Mouse (Mus musculus): ENCODE measurements around the gene Ckap4. TPM values are rescaled to one million over a fixed set of nuclear protein-coding genes. Genes with fewer than 3 reads are reported as not detected.
"Not testable (repeated sequence)": the region's sequence is repeated elsewhere in the genome, so short reads cannot be mapped to it uniquely, and the experiment has no call there.

Gene Ckap4
- total RNA-seq, 2 experiments from 2014 or later = 122 to 138 TPM

GRCm38 (mm10) chr10:84549920-84550293, 16.0 kb upstream of the Ckap4 start:
- no peak for DNase-seq (ENCODE audit: low spot score in 2 of 2)

GRCm38 (mm10) chr10:84549146-84549919, 15.5 kb upstream of the Ckap4 start:
- no peak for DNase-seq (ENCODE audit: low spot score in 2 of 2)

GRCm38 (mm10) chr10:84544841-84545610, 11.2 kb upstream of the Ckap4 start:
- no peak for DNase-seq (ENCODE audit: low spot score in 2 of 2)

- DNase-seq (ENCODE audit: low spot score in 2 of 2) = no peak
Observed at GRCm38 (mm10) chr10:84542802-84543658, 9.2 kb upstream of the Ckap4 start.

- DNase-seq (ENCODE audit: low spot score in 2 of 2) = no peak
Observed at GRCm38 (mm10) chr10:84539651-84540050, 5.8 kb upstream of the Ckap4 start.

- no peak for DNase-seq (ENCODE audit: low spot score in 2 of 2)
Observed at GRCm38 (mm10) chr10:84535859-84536258, 2.0 kb upstream of the Ckap4 start.

GRCm38 (mm10) chr10:84535458-84535857, 1.6 kb upstream of the Ckap4 start:
- DNase-seq (ENCODE audit: low spot score in 2 of 2) = no peak

GRCm38 (mm10) chr10:84532911-84533882, 665 bp downstream of the Ckap4 start:
- DNase-seq (ENCODE audit: low spot score in 2 of 2) = peak; percentile 55 to 76

GRCm38 (mm10) chr10:84532191-84532889, 1.5 kb downstream of the Ckap4 start:
- DNase-seq (ENCODE audit: low spot score in 2 of 2) = peak in 1 of 2 experiments; percentile 59

- DNase-seq (ENCODE audit: low spot score in 2 of 2) = no peak
Observed at GRCm38 (mm10) chr10:84531576-84531975, 2.3 kb downstream of the Ckap4 start.

- no peak for DNase-seq (ENCODE audit: low spot score in 2 of 2)
Observed at GRCm38 (mm10) chr10:84530388-84530787, 3.5 kb downstream of the Ckap4 start.

- DNase-seq (ENCODE audit: low spot score in 2 of 2) = no peak
Observed at GRCm38 (mm10) chr10:84527631-84528030, 6.2 kb downstream of the Ckap4 start.

- DNase-seq (ENCODE audit: low spot score in 2 of 2) = no peak
Observed at GRCm38 (mm10) chr10:84527070-84527469, 6.8 kb downstream of the Ckap4 start.

- no peak for DNase-seq (ENCODE audit: low spot score in 2 of 2)
Observed at GRCm38 (mm10) chr10:84526488-84526887, 7.4 kb downstream of the Ckap4 start.

- no peak for DNase-seq (ENCODE audit: low spot score in 2 of 2)
Observed at GRCm38 (mm10) chr10:84523682-84524081, 10.2 kb downstream of the Ckap4 start.

GRCm38 (mm10) chr10:84516414-84516927, 17.4 kb downstream of the Ckap4 start:
- DNase-seq (ENCODE audit: low spot score in 2 of 2) = peak in 1 of 2 experiments; percentile 45

GRCm38 (mm10) chr10:84515980-84516379, 17.9 kb downstream of the Ckap4 start:
- DNase-seq (ENCODE audit: low spot score in 2 of 2) = not testable (repeated sequence)

- peak; percentile 46 to 62 for DNase-seq (ENCODE audit: low spot score in 2 of 2)
Observed at GRCm38 (mm10) chr10:84515512-84515950, 18.3 kb downstream of the Ckap4 start.

GRCm38 (mm10) chr10:84514038-84514578, 19.8 kb downstream of the Ckap4 start:
- peak in 1 of 2 experiments; percentile 47 for DNase-seq (ENCODE audit: low spot score in 2 of 2)
